Mouse (Mus musculus) adrenal gland, postnatal 0 days (tissue): ENCODE measurements around the gene Ric8a. TPM values are rescaled to one million over a fixed set of nuclear protein-coding genes. Genes with fewer than 3 reads are reported as not detected.

Source experiments
- polyA plus RNA-seq: library from polyadenylated mRNA; unstranded; fragments of >200 nt; fragmentation: Nextera tagmentation; extraction: Ambion mirVana; gene quantifications from 2 replicates; pipeline ENCODE4 v1.2.1, GENCODE M21; 2015

Ric8a gene
- polyA plus RNA-seq, result 62.1 and 64.0 TPM in 2 replicates

GRCm38 (mm10) chr7:140856785-140857549 is at the start of gene Ric8a:
Gene Ric8a, plus strand, starts transcription at chr7:140856957.

GRCm38 (mm10) chr7:140821653-140822329 is 35.0 kb upstream of the Ric8a start, which contains the start of gene Zfp941:
Gene Zfp941, minus strand, starts transcription at chr7:140822178.

GRCm38 (mm10) chr7:140834968-140835757 is 21.6 kb upstream of the Ric8a start, which contains the start of gene Urah:
Gene Urah, plus strand, starts transcription at chr7:140835018.

GRCm38 (mm10) chr7:140844905-140845665 is 11.7 kb upstream of the Ric8a start, which contains the start of gene Scgb1c1:
Gene Scgb1c1, plus strand, starts transcription at chr7:140845547.

GRCm38 (mm10) chr7:140847755-140848580 is 8.8 kb upstream of the Ric8a start, which contains the start of gene Odf3:
Gene Odf3, plus strand, starts transcription at chr7:140847805.

GRCm38 (mm10) chr7:140855860-140856784 is 635 bp upstream of the Ric8a start, which contains the start of gene Gm45785:
Gene Gm45785, minus strand, starts transcription at chr7:140856331.

GRCm38 (mm10) chr7:140857550-140858505 is 1.1 kb downstream of the Ric8a start, which contains the start of gene Bet1l:
Gene Bet1l, minus strand, starts transcription at chr7:140857577.

GRCm38 (mm10) chr7:140881696-140882468 is 25.1 kb downstream of the Ric8a start, which contains the start of the genes Psmd13 and Sirt3:
Gene Psmd13, plus strand, starts transcription at chr7:140881968.
Gene Sirt3, minus strand, starts transcription at chr7:140882309.

GRCm38 (mm10) chr7:140900220-140900619 is 43.5 kb downstream of the Ric8a start, which contains the start of gene Cox8b:
Gene Cox8b, minus strand, starts transcription at chr7:140900446.

Other genes with a start within 250 kb of the Ric8a start
- not detected in 2 replicates for gene Olfr61, start 228.0 kb upstream of the Ric8a start, polyA plus RNA-seq
- not detected in 2 replicates for gene Olfr53, start 210.5 kb upstream of the Ric8a start, polyA plus RNA-seq
- gene Olfr539, start 197.0 kb upstream of the Ric8a start, polyA plus RNA-seq, result not detected in 2 replicates
- gene Olfr45, start 175.0 kb upstream of the Ric8a start, polyA plus RNA-seq, result not detected in 2 replicates
- gene Olfr541, start 159.7 kb upstream of the Ric8a start, polyA plus RNA-seq, result not detected in 2 replicates
- gene Cyp2e1, start 93.2 kb upstream of the Ric8a start, polyA plus RNA-seq, result 12.7 and 27.0 TPM in 2 replicates
- 0.12 and 0.17 TPM in 2 replicates for gene Syce1, start 69.1 kb upstream of the Ric8a start, polyA plus RNA-seq
- gene Zfp941, start 34.8 kb upstream of the Ric8a start, polyA plus RNA-seq, result 5.0 and 6.4 TPM in 2 replicates
- 7.2 and 14.5 TPM in 2 replicates for gene Urah, start 21.9 kb upstream of the Ric8a start, polyA plus RNA-seq
- 0.52 TPM in 1 of 2 replicates, not detected in the other for gene Scgb1c1, start 11.4 kb upstream of the Ric8a start, polyA plus RNA-seq
- 0.22 and 0.55 TPM in 2 replicates for gene Odf3, start 9.2 kb upstream of the Ric8a start, polyA plus RNA-seq
- gene Gm45785, start 626 bp upstream of the Ric8a start, polyA plus RNA-seq, result 0.25 TPM in 1 of 2 replicates, not detected in the other
- gene Bet1l, start 620 bp downstream of the Ric8a start, polyA plus RNA-seq, result 82.4 and 86.6 TPM in 2 replicates
- 197 and 202 TPM in 2 replicates for gene Psmd13, start 25.0 kb downstream of the Ric8a start, polyA plus RNA-seq
- gene Sirt3, start 25.4 kb downstream of the Ric8a start, polyA plus RNA-seq, result 41.8 and 43.2 TPM in 2 replicates
- 9.3 and 12.2 TPM in 2 replicates for gene Cox8b, start 43.5 kb downstream of the Ric8a start, polyA plus RNA-seq
- gene Nlrp6, start 63.9 kb downstream of the Ric8a start, polyA plus RNA-seq, result 2.6 and 3.3 TPM in 2 replicates
- gene Pgghg, start 84.4 kb downstream of the Ric8a start, polyA plus RNA-seq, result 19.7 and 28.7 TPM in 2 replicates
- gene Ifitm5, start 93.3 kb downstream of the Ric8a start, polyA plus RNA-seq, result 1.3 and 2.1 TPM in 2 replicates
- gene Gm45717, start 99.0 kb downstream of the Ric8a start, polyA plus RNA-seq, result 0.72 and 0.97 TPM in 2 replicates
- gene Ifitm2, start 99.0 kb downstream of the Ric8a start, polyA plus RNA-seq, result 1,477 and 1,600 TPM in 2 replicates
- 61.4 and 162 TPM in 2 replicates for gene Ifitm1, start 110.3 kb downstream of the Ric8a start, polyA plus RNA-seq
- gene Ifitm3, start 153.8 kb downstream of the Ric8a start, polyA plus RNA-seq, result 482 and 553 TPM in 2 replicates
- gene Ifitm6, start 161.0 kb downstream of the Ric8a start, polyA plus RNA-seq, result 4.0 and 7.5 TPM in 2 replicates
- gene Gm17387, start 172.2 kb downstream of the Ric8a start, polyA plus RNA-seq, result not detected in 2 replicates
- 5.1 and 7.9 TPM in 2 replicates for gene B4galnt4, start 204.1 kb downstream of the Ric8a start, polyA plus RNA-seq
- gene Pkp3, start 221.3 kb downstream of the Ric8a start, polyA plus RNA-seq, result 1.1 and 2.5 TPM in 2 replicates
- 2.7 and 4.5 TPM in 2 replicates for gene Sigirr, start 243.6 kb downstream of the Ric8a start, polyA plus RNA-seq